Mouse (Mus musculus) embryonic facial prominence, embryonic 11.5 days (tissue): ENCODE results near the gene Ogdhl. TPM values are rescaled to one million over a fixed set of nuclear protein-coding genes. Genes with fewer than 3 reads are reported as not detected.

Source experiments
- ATAC-seq: fragments of 200-750 bp; cut with Nextera tagmentation; replicated peaks from 2 replicates; pipeline ENCODE4 v1.8.0; 2017; ENCODE audit warnings: low read depth; ENCODE audit not compliant: insufficient number of reproducible peaks, low FRiP score, low TSS enrichment
- DNase-seq: peaks from one replicate; pipeline ENCODE4 v3.0.0-alpha.2; 2015; ENCODE audit warnings: low spot score
- H3K27ac ChIP-seq: fragments of 300-500 bp; sonication (generic); replicated peaks from 2 replicates; pipeline ENCODE4 v1.5.1; 2014; ENCODE audit warnings: mild to moderate bottlenecking, low read depth, low read length, control low read depth
- H3K27me3 ChIP-seq: fragments of 300-500 bp; sonication (generic); 2 replicates; pipeline ENCODE4 v1.6.1; 2014; ENCODE audit warnings: mild to moderate bottlenecking, low read length, moderate library complexity, mixed read lengths; ENCODE audit not compliant: control insufficient read depth, insufficient read depth
- H3K36me3 ChIP-seq: fragments of 300-500 bp; sonication (generic); replicated peaks from 2 replicates; pipeline ENCODE4 v1.6.1; 2014; ENCODE audit warnings: low read depth, mild to moderate bottlenecking, low read length, moderate library complexity, mixed read lengths; ENCODE audit not compliant: control insufficient read depth, insufficient read depth
- H3K4me1 ChIP-seq: fragments of 300-500 bp; sonication (generic); 2 replicates; pipeline ENCODE4 v1.6.1; 2014; ENCODE audit warnings: low read length, mixed read lengths; ENCODE audit not compliant: control insufficient read depth, insufficient read depth
- H3K4me2 ChIP-seq: fragments of 300-500 bp; sonication (generic); 2 replicates; pipeline ENCODE4 v1.6.1; 2014; ENCODE audit warnings: low read depth, mild to moderate bottlenecking, control low read depth, low read length, moderate library complexity
- H3K4me3 ChIP-seq: fragments of 300-500 bp; sonication (generic); 2 replicates; pipeline ENCODE4 v1.5.1; 2014; ENCODE audit warnings: low read depth, low read length, control low read depth
- H3K9ac ChIP-seq: fragments of 300-500 bp; sonication (generic); replicated peaks from 2 replicates; pipeline ENCODE4 v1.6.1; 2014; ENCODE audit warnings: mild to moderate bottlenecking, control low read depth, low read length
- H3K9me3 ChIP-seq: fragments of 300-500 bp; sonication (generic); replicated peaks from 2 replicates; pipeline ENCODE4 v1.6.1; 2016; ENCODE audit warnings: mild to moderate bottlenecking, low read length, inconsistent platforms, mixed read lengths; ENCODE audit not compliant: control insufficient read depth
- WGBS: fragments of 180-500 bp; shearing (Covaris S2); extraction: QIAGEN DNeasy Blood & Tissue Kit; methylation state at CpG from one replicate; pipeline ENCODE4 v1.1.7; 2014; 5-methylcytosine and 5-hydroxymethylcytosine counted together
- polyA plus RNA-seq: library from polyadenylated mRNA; unstranded; fragments of >200 nt; fragmentation: Nextera tagmentation; extraction: Ambion mirVana; gene quantifications from 2 replicates; pipeline ENCODE4 v1.2.1, GENCODE M21; 2014

Gene Ogdhl
- polyA plus RNA-seq, 1 experiment from 2014 or later: 13.2 TPM

DNA sequence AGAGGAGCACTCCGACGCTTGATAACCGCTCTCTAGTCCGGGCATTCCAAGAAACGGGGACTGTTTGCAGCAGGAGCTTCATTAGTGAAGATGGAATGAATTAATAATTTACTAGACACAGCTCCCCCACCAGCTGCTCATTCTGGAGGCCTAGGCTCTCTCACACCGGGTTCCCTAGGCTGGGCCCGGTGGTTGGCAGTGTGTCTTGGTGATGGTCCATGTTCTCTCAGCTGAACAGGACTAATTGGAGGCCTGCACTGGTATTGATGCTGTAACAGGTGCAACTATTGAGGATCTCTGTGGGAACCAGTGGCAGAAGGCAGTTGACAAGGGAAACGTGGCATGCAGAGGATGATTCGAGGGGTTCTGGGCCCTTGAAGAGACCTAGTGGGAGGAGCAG, 5.5 kb downstream of the Ogdhl start:
- no peak overlapping the region for H3K4me2 ChIP-seq
- H3K27ac ChIP-seq: no peak overlapping the region
- ATAC-seq: no peak
- no peaks in the 10 kb centered on the region for H3K36me3 ChIP-seq
- no peaks in the 10 kb centered on the region for H3K9me3 ChIP-seq
- no peaks in the 10 kb centered on the region for H3K4me1 ChIP-seq
- H3K4me3 ChIP-seq: no peak overlapping the region
- DNase-seq: no peak
- 91% methylated on average over 9 of the region's 9 CpGs for WGBS
- no peaks in the 10 kb centered on the region for H3K27me3 ChIP-seq
- H3K9ac ChIP-seq: no peak overlapping the region

DNA sequence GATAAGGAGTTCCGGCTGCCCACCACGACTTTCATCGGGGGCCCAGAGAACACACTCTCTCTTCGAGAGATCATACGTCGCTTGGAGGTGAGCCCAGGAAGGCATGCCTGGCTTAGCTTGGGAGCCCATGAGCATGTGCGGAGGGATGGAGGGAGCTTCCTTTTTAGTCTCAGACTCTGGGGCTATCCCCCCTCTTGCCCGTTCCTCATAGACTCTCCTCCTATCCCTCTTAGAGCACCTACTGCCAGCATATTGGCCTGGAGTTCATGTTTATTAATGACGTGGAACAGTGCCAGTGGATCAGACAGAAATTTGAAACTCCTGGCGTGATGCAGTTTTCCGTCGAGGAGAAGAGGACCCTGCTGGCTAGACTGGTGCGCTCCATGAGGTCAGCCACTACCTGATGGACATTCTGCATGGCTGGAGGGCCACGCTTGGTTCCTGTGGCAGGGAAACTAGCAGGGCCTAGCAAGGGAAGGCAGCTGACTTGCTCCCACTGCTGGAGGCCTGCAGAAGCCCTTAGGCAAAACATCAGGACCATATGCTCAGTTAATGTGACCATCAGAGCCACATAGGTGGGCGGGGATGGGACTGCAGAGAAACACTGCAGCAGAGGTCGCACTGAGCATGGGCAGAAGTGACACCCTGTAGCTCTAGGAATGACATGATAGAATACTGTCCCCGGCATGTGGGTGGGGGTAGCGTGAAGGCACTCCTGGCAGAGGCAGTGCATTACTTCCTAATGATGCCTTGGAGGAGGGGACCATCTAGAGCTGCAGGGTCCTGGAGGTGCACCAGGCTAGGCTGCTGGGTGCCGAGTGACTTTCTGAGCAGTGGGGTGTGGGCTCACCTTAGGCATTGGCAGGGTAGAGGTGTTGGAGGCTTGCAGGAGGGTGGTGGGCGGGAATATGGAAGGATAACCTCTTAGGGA, 11.0 kb downstream of the Ogdhl start:
- Histone ChIP-seq H3K27ac (no peak overlapping the region), H3K4me1 (no peaks in the 10 kb centered on the region), H3K4me2 (no peak overlapping the region), H3K36me3 (no peaks in the 10 kb centered on the region), H3K9ac (no peak overlapping the region), H3K4me3 (no peak overlapping the region), H3K27me3 (no peaks in the 10 kb centered on the region), H3K9me3 (no peaks in the 10 kb centered on the region)
- 85% methylated on average over 20 of the region's 20 CpGs for WGBS
- DNase-seq (no peak), ATAC-seq (no peak)

DNA sequence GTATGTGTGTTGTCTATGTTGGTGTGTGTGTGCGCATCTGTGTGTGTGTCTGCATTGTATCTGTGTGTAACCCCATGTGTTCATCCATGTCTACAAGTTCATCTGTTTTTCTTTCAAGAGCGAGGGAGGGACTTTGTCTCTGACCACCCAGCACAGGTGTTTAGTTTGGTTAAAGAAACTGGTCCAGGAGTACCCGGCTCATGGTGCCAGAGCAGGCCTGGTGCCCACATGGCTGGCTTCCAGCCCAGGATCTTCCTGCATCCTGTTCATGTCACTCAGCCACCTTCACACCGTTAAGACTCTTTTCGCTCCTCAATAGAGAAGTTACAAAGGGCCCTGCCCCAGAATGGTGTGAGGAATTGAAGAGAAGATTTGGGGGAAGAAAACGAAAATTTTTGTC, 14.2 kb downstream of the Ogdhl start:
- Histone ChIP-seq H3K4me2 (no peak overlapping the region), H3K4me3 (no peak overlapping the region), H3K36me3 (no peaks in the 10 kb centered on the region), H3K9me3 (no peaks in the 10 kb centered on the region), H3K9ac (no peak overlapping the region), H3K27me3 (no peaks in the 10 kb centered on the region), H3K4me1 (no peaks in the 10 kb centered on the region), H3K27ac (no peak overlapping the region)
- WGBS: 84% methylated on average over 6 of the region's 6 CpGs
- ATAC-seq (no peak), DNase-seq (no peak)

DNA sequence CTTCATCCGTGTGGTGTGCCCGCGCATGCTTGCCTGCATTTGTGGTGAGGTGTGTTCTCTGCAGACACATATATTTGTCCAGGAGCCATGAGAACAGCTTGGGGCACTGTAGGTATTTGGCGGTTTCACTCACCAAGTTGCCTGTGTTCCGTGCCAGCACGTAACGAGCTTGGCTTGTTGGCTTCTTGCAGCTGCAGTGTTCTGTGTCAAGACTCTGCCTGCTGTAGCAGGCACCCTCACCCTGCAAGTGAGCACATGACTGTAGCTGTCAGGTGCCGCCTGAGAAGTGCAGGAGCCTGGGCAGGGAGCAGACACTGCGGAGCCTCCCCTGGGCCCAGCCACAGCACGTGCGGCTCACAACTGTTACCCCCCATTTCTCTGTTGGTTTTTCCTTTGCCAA, 14.7 kb downstream of the Ogdhl start:
- Histone ChIP-seq H3K4me3 (no peak overlapping the region), H3K36me3 (no peaks in the 10 kb centered on the region), H3K4me2 (no peak overlapping the region), H3K9me3 (no peaks in the 10 kb centered on the region), H3K4me1 (no peaks in the 10 kb centered on the region), H3K9ac (no peak overlapping the region), H3K27ac (no peak overlapping the region), H3K27me3 (no peaks in the 10 kb centered on the region)
- WGBS: 81% methylated on average over 11 of the region's 11 CpGs
- ATAC-seq (no peak), DNase-seq (no peak)

DNA sequence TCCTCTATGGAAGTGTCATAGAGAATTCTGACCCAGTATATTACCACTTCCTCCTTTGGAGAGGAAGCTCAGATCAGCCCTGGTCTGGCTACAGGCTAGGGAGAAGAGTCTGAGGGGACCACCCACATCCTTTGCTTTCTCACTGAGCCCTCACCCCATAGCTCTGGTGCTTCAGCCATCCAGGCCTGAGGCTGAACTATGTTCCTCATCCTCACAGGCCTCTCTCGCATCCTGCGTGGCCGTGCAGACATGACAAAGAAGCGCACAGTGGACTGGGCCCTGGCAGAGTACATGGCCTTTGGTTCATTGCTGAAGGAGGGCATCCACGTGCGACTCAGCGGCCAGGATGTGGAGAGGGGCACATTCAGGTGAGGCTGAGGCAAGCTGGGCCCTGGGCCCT, 20.0 kb downstream of the Ogdhl start:
- no peak overlapping the region for H3K9ac ChIP-seq
- WGBS: 93% methylated on average over 7 of the region's 7 CpGs
- no peaks in the 10 kb centered on the region for H3K27me3 ChIP-seq

DNA sequence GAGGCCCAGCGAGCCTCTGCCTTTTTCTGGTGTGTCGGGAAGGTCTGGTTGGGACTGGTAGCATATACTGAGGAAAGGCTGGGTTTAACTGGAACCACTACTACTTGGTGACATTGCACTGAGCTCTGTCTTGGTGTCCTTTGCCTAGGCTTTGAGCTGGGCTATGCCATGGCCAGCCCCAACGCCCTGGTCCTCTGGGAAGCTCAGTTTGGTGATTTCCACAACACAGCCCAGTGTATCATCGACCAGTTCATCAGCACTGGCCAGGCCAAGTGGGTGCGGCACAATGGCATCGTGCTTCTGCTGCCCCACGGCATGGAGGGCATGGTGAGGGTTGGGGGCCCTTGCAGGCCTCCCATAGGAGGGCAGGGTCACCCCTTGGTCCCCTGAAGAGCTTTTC, 22.4 kb downstream of the Ogdhl start:
- H3K9me3 ChIP-seq: no peaks in the 10 kb centered on the region
- no peak overlapping the region for H3K4me2 ChIP-seq
- H3K27me3 ChIP-seq: no peaks in the 10 kb centered on the region
- no peaks in the 10 kb centered on the region for H3K36me3 ChIP-seq
- H3K4me3 ChIP-seq: no peak overlapping the region
- H3K4me1 ChIP-seq: no peaks in the 10 kb centered on the region
- no peak overlapping the region for H3K27ac ChIP-seq
- ATAC-seq (no peak), DNase-seq (no peak)
- 93% methylated on average over 7 of the region's 7 CpGs for WGBS
- H3K9ac ChIP-seq: no peak overlapping the region

More for the DNA sequence above, 20.0 kb downstream of the Ogdhl start:
- H3K4me2 ChIP-seq: no peak overlapping the region
- no peak overlapping the region for H3K27ac ChIP-seq
- no peaks in the 10 kb centered on the region for H3K36me3 ChIP-seq
- ATAC-seq: no peak
- H3K4me1 ChIP-seq: no peaks in the 10 kb centered on the region
- DNase-seq: no peak
- no peaks in the 10 kb centered on the region for H3K9me3 ChIP-seq
- H3K4me3 ChIP-seq: no peak overlapping the region

DNA sequence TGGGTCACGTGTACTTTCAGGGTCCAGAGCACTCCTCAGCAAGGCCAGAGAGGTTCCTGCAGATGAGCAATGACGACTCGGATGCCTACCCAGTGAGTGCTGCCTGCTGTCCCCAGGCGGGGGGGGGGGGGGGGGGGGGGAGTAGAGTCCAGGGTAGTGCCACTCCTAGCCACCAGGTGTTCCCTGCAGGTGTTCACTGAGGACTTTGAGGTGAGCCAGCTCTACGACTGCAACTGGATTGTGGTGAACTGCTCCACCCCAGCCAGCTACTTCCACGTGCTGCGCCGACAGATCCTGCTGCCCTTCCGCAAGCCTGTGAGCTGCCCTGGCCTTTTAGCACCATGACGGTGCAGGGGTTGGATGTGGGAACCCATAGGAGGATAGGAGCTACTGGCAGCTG, 22.9 kb downstream of the Ogdhl start:
- DNase-seq (no peak), ATAC-seq (no peak)
- no peak overlapping the region for H3K27ac ChIP-seq
- no peak overlapping the region for H3K9ac ChIP-seq
- H3K27me3 ChIP-seq: no peaks in the 10 kb centered on the region
- no peaks in the 10 kb centered on the region for H3K4me1 ChIP-seq
- no peak overlapping the region for H3K4me2 ChIP-seq
- H3K4me3 ChIP-seq: no peak overlapping the region
- no peaks in the 10 kb centered on the region for H3K9me3 ChIP-seq
- WGBS: 87% methylated on average over 9 of the region's 10 CpGs
- no peaks in the 10 kb centered on the region for H3K36me3 ChIP-seq

DNA sequence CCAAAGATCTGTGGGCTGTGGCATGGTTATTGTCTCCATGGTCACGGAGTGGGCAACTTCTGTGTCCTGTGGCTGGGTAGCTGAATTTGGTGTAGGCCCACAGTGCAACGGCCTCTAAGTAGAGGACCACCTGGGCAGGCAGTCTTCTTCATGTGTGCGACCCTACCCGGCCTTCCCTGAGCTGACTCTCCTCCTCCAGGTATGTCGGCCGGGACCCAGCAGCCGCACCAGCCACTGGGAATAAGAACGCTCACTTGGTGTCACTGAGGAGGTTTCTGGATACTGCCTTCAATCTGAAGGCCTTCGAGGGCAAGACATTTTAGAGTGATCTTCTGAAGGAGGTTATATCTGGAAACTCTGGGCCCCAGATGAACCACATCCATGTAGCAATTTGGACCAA, 25.5 kb downstream of the Ogdhl start:
- no peaks in the 10 kb centered on the region for H3K36me3 ChIP-seq
- no peaks in the 10 kb centered on the region for H3K27me3 ChIP-seq
- no peak overlapping the region for H3K9ac ChIP-seq
- no peak overlapping the region for H3K4me3 ChIP-seq
- H3K4me2 ChIP-seq: no peak overlapping the region
- H3K4me1 ChIP-seq: no peaks in the 10 kb centered on the region
- H3K27ac ChIP-seq: no peak overlapping the region
- DNase-seq (no peak), ATAC-seq (no peak)
- WGBS: 95% methylated on average over 9 of the region's 9 CpGs
- no peaks in the 10 kb centered on the region for H3K9me3 ChIP-seq
